Comparison of ENCODE assay signal across 9 mouse cellular contexts in genomic region chr11:75976748-75977147, GRCm38 (mm10). TPM values are rescaled to one million over a fixed set of nuclear protein-coding genes. Genes with fewer than 3 reads are reported as not detected.
DNase-seq lines count a peak whose midpoint lies in the region; ATAC-seq and TF ChIP-seq lines count a peak whose summit lies in the region.
"Had no signal": no experiment of that assay in that cellular context is flagged by ENCODE, and none has a peak within 500 bp of the region (broad histone marks: within the 10 kb centered on the region; RNA-seq: fewer than 3 reads in every experiment).

No protein-coding gene starts in this region.

- no peak for TF ChIP-seq CTCF in left cerebral cortex, adult 2 months (IDR thresholded peaks at IDR 0.05)

- H3K4me3 ChIP-seq in kidney, embryonic 15.5 days (replicated peaks): no peak overlapping the region
- no peak overlapping the region for H3K4me3 ChIP-seq in intestine, embryonic 15.5 days (replicated peaks)
- no peak overlapping the region for H3K4me3 ChIP-seq in left cerebral cortex, adult 2 months

- H3K36me3 ChIP-seq in kidney, embryonic 15.5 days: no peaks in the 10 kb centered on the region
- no peaks in the 10 kb centered on the region for H3K36me3 ChIP-seq in intestine, embryonic 15.5 days

- H3K9ac ChIP-seq in kidney, embryonic 15.5 days: no peak overlapping the region
- H3K9ac ChIP-seq in intestine, embryonic 15.5 days: no peak overlapping the region

- peaks cover 8% of the 10 kb centered on the region; the same call in 1 of the 2 replicates for H3K4me1 ChIP-seq in kidney, embryonic 15.5 days
- 0 out of 2 replicates have a peak, but pooled peaks cover 3% of the 10 kb centered on the region for H3K4me1 ChIP-seq in intestine, embryonic 15.5 days (replicated peaks)

- no peak for ATAC-seq in kidney, embryonic 15.5 days (replicated peaks; ENCODE audit: low FRiP score)
- ATAC-seq in intestine, embryonic 15.5 days: peak; percentile 81
- ATAC-seq in erythroblast, adult 5-6 weeks (replicated peaks; ENCODE audit: low FRiP score, poor library complexity, severe bottlenecking): no peak

- no peak overlapping the region for H3K27ac ChIP-seq in kidney, embryonic 15.5 days
- H3K27ac ChIP-seq in intestine, embryonic 15.5 days: peak overlapping the region; percentile 59; the same call in 1 of the 2 replicates
- H3K27ac ChIP-seq in left cerebral cortex, adult 2 months: no peak overlapping the region

- H3K27me3 ChIP-seq in kidney, embryonic 15.5 days: no peaks in the 10 kb centered on the region
- no peaks in the 10 kb centered on the region for H3K27me3 ChIP-seq in intestine, embryonic 15.5 days (replicated peaks)

- H3K4me2 ChIP-seq in kidney, embryonic 15.5 days: no peak overlapping the region
- H3K4me2 ChIP-seq in intestine, embryonic 15.5 days (replicated peaks): no peak overlapping the region

- no peaks in the 10 kb centered on the region for H3K9me3 ChIP-seq in kidney, embryonic 15.5 days (replicated peaks)
- H3K9me3 ChIP-seq in intestine, embryonic 15.5 days: no peaks in the 10 kb centered on the region

- 35% methylated on average over 8 of the region's 8 CpGs for WGBS in kidney, embryonic 15.5 days
- 35% methylated on average over 8 of the region's 8 CpGs for WGBS in intestine, embryonic 15.5 days

- intact Hi-C loops in left cerebral cortex, adult 2 months (cut with DNase I): no loop called here

- DNase-seq in kidney, adult 18-20 months: peak; percentile 40
- DNase-seq in naive thymus-derived CD4-positive, alpha-beta T cell, adult 2 months (ENCODE audit: low read depth): peak; percentile 92
- DNase-seq in thymus, postnatal 10 days (ENCODE audit: low spot score in 2 of 2): peak; percentile 73 to 76
- no peak for DNase-seq in testis, postnatal 14 days (ENCODE audit: low spot score)
- no peak for DNase-seq in left cerebral cortex, adult 2 months (ENCODE audit: extremely low spot score in 1 of 2, low spot score in 2 of 2)

RNA-seq across cellular contexts. Expression of gene 1700016K19Rik, which starts 23.0 kb away (rescaled TPM):
- polyA plus RNA-seq in kidney, embryonic 15.5 days (2015; fragmentation: Nextera tagmentation; extraction: Ambion mirVana): 0.40 TPM in 1 of 2 replicates, not detected in the other
- 2.6 and 4.0 TPM in 2 replicates for polyA plus RNA-seq in intestine, embryonic 15.5 days (2015; fragmentation: Nextera tagmentation; extraction: Ambion mirVana)
- total RNA-seq in left cerebral cortex, adult 2 months (2021): 1 to 10 TPM; 2.7 to 3.9 TPM
- total RNA-seq in erythroblast, adult 5-6 weeks (2015; ENCODE audit: low replicate concordance): not detected in 2 replicates
- total RNA-seq in erythroblast, adult 5-6 weeks (2017; ENCODE audit: low replicate concordance): not detected in 2 replicates
- polyA plus RNA-seq: liver, embryonic 16.5 days had no signal

RNA-seq across cellular contexts. Expression of gene Rph3al, which starts 38.5 kb away (rescaled TPM):
- 13.8 and 14.5 TPM in 2 replicates for polyA plus RNA-seq in kidney, embryonic 15.5 days (2015; fragmentation: Nextera tagmentation; extraction: Ambion mirVana)
- 18.2 and 19.7 TPM in 2 replicates for polyA plus RNA-seq in intestine, embryonic 15.5 days (2015; fragmentation: Nextera tagmentation; extraction: Ambion mirVana)
- 1 to 10 TPM; 2.3 to 2.7 TPM for total RNA-seq in left cerebral cortex, adult 2 months (2021)
- 5.6 and 11.1 TPM in 2 replicates for total RNA-seq in erythroblast, adult 5-6 weeks (2015; ENCODE audit: low replicate concordance)
- 7.5 and 10.3 TPM in 2 replicates for total RNA-seq in erythroblast, adult 5-6 weeks (2017; ENCODE audit: low replicate concordance)

RNA-seq across cellular contexts. Expression of gene Rflnb, which starts 50.8 kb away (rescaled TPM):
- polyA plus RNA-seq in kidney, embryonic 15.5 days (2015; fragmentation: Nextera tagmentation; extraction: Ambion mirVana): 27.7 and 30.6 TPM in 2 replicates
- polyA plus RNA-seq in intestine, embryonic 15.5 days (2015; fragmentation: Nextera tagmentation; extraction: Ambion mirVana): 51.8 and 52.0 TPM in 2 replicates
- 1 to 10 TPM; 8.5 to 9.7 TPM for total RNA-seq in left cerebral cortex, adult 2 months (2021)
- 19.6 and 22.5 TPM in 2 replicates for total RNA-seq in erythroblast, adult 5-6 weeks (2015; ENCODE audit: low replicate concordance)
- 23.4 and 23.6 TPM in 2 replicates for total RNA-seq in erythroblast, adult 5-6 weeks (2017; ENCODE audit: low replicate concordance)

Comparison
In these comparisons a context has a peak if more than half of its experiments do, and no peak if none do; other contexts are left out.
1. DNase-seq: peak in kidney, adult 18-20 months (single experiment), naive thymus-derived CD4-positive, alpha-beta T cell, adult 2 months (single experiment) and thymus, postnatal 10 days (2 of 2); none in testis, postnatal 14 days (single experiment) and left cerebral cortex, adult 2 months (0 of 2).